Mouse (Mus musculus) embryonic fibroblast, embryonic 13.5 days (primary cell): Measurements from ENCODE around the gene Slc7a1. TPM values are rescaled to one million over a fixed set of nuclear protein-coding genes. Genes with fewer than 3 reads are reported as not detected.

Experiments
- H3K27ac ChIP-seq: 2 replicates; pipeline ENCODE4 v1.5.1; 2012; ENCODE audit warnings: low read length, control low read depth, inconsistent platforms; ENCODE audit not compliant: insufficient read depth
- H3K4me1 ChIP-seq: 2 replicates; pipeline ENCODE4 v1.6.1; 2011; ENCODE audit warnings: low read length; ENCODE audit not compliant: control insufficient read depth, insufficient read depth
- H3K4me3 ChIP-seq: 2 replicates; pipeline ENCODE4 v1.5.1; 2011; ENCODE audit warnings: mild to moderate bottlenecking, control low read depth, low read length; ENCODE audit not compliant: insufficient read depth
- CTCF ChIP-seq: IDR thresholded peaks from 2 replicates; pipeline ENCODE4 v1.5.1; 2011; ENCODE audit warnings: mild to moderate bottlenecking, control low read depth, low read length, moderate library complexity, borderline replicate concordance; ENCODE audit not compliant: insufficient read depth
- POLR2A ChIP-seq: IDR thresholded peaks from 2 replicates; pipeline ENCODE4 v1.6.1; 2011; ENCODE audit warnings: low read depth, mild to moderate bottlenecking, control low read depth, low read length, moderate library complexity
- polyA plus RNA-seq: library from polyadenylated mRNA; stranded (reverse); fragments of >200 nt; gene quantifications from 2 replicates; pipeline ENCODE4 v1.2.4, GENCODE M21; 2011; ENCODE audit warnings: low read depth; ENCODE audit not compliant: missing spikeins, insufficient read length

The Slc7a1 gene
- polyA plus RNA-seq, 1 experiment: 61.1 TPM

DNA sequence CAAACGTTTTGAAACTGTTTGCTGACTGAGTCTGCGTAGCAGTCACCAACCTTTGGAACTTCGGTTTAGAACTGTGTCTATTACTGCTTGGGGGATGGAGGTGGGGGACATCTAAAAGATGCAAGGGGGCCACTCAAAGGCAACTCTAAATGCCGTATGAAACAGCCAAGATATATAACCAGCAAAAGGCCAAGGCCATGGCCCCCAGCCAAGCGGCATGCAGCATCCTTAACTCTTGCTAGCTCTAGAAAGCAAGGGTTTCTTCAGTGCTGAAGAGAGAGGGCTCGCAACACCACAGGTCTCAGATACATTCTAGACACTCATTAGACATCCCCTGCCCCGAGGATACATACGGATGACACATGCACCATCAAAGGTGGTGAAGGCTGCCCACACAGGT, 6.4 kb downstream of the Slc7a1 start:
- Histone ChIP-seq H3K27ac (no peak overlapping the region), H3K4me3 (no peak overlapping the region), H3K4me1 (0 out of 2 replicates have a peak, but pooled peaks cover 2% of the 10 kb centered on the region)
- TF ChIP-seq POLR2A (no peak), CTCF (no peak)

DNA sequence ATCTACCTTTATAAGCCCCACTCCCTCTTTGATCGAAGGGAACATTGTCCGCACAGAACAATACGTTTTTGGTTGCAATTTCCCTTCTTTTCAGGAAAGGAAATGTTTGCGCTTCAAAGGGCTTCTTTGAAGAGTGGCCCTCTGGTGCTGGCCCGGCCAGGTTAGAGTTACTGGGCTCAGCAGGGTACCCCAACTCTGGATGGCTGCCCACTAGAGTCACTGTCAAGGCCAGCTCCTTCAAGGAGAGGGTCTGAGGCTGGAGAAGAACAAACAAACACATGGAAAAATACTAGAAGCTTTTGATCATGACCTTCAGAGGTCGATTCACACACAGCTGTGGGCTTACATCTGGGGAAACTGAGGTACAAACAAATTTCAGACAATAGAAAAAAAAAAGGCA, 6.9 kb downstream of the Slc7a1 start:
- Histone ChIP-seq H3K4me1 (0 out of 2 replicates have a peak, but pooled peaks cover under 1% of the 10 kb centered on the region), H3K4me3 (no peak overlapping the region), H3K27ac (no peak overlapping the region)
- TF ChIP-seq CTCF (no peak), POLR2A (no peak)

DNA sequence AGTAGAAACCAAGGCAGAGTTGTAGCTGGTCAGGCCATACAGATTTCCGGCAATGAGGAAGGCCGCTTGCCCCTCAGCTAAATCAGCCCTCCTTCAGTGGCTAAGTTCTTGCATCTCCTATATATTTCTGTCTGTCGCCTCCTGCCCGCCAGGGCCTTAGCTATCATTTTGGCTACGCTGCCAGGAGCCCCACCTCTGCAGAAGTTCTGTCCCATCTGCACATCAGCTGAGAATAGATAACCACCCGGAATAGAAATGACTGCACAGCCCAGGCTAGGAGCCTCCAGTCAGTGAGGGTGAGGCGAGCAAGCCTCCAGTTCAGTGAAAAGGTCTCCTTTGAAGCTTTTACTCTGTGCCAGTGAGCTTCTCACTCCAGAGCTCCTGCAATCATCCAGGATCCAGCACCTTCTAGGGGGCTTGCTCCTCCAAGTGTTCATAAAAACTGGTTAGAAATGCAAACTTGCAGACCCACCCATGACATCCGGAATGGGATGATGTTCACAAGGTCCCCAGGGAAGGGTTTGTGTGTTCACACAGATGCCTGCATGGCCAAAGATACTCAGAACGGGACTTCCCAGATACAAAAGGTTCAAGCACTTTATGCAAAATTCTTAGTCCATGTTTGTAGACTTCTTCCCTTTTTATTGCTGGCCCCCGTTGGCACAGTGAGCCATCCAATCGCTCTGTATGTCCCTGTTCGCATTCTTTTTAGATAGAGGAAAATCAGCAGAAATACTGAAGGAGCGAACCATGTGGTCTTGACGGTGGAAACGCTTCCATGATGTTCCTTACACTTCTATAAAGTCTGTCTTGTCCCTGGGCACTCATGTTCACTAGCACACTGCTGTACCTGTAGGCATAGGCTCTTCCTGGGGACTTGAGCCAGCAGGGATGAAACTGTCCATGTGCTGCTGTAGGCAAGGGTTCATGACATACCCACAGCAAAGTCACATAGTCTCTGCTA, 10.4 kb downstream of the Slc7a1 start:
- Histone ChIP-seq H3K4me1 (no peaks in the 10 kb centered on the region), H3K4me3 (no peak overlapping the region), H3K27ac (no peak overlapping the region)
- TF ChIP-seq POLR2A (no peak), CTCF (no peak)

DNA sequence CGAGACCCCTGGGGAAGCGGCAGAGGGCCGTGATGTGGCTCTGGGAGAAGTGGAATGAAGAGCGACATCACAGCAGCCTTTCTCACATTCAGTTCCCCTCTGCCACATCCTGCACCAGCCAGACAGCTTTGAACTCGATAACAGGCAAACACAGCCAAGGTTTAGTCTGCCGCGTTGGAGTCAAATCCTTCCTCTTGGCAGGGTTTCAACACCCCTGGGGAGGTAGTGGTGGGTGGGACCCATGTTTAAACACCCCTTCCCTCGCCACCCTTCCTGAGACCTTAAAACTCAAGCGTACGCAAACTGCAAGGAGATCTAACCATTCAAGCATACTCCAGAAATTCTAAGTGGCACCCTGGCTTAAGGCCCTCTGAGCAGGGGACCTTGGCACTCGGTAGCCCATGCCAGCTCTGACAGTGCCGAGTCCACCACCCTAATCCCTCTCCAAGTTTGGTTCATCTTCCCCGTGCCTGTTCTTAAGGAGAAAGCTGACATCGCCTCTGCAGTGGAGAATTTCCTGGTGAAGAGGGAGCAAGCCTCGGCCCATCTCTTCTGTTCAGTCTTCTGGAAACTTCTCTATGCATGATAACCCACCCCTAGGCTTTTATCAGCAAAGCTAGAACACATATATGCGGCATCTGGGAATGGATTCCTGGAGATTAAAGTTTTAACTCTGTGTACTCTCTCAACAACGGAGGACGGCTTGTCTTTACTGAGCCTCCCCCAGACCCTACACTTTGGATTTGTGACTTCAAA, 11.3 kb downstream of the Slc7a1 start:
- Histone ChIP-seq H3K27ac (no peak overlapping the region), H3K4me1 (no peaks in the 10 kb centered on the region), H3K4me3 (no peak overlapping the region)
- TF ChIP-seq POLR2A (no peak), CTCF (no peak)

DNA sequence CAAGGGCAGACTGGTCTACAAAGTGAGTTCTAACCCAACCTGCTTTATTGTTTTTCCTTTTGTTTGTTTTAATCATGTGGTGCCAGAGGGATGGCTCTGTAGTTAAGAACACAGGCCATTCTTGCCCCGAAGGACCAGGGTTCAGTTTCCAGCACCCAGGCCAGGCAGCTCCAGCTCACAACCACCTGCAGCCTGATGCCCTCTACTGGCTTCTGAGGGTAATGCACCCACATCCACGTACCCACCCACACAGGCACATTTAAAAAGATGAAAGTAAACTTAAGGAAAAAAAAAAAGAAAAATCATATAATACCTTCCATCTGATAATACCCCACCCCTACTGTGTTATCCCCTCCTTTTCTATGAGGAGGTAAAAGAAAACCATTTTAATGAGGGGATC, 11.9 kb downstream of the Slc7a1 start:
- Histone ChIP-seq H3K27ac (no peak overlapping the region), H3K4me1 (no peaks in the 10 kb centered on the region), H3K4me3 (no peak overlapping the region)
- TF ChIP-seq POLR2A (no peak), CTCF (peak; percentile 31; the same call in 1 of the 2 replicates)

DNA sequence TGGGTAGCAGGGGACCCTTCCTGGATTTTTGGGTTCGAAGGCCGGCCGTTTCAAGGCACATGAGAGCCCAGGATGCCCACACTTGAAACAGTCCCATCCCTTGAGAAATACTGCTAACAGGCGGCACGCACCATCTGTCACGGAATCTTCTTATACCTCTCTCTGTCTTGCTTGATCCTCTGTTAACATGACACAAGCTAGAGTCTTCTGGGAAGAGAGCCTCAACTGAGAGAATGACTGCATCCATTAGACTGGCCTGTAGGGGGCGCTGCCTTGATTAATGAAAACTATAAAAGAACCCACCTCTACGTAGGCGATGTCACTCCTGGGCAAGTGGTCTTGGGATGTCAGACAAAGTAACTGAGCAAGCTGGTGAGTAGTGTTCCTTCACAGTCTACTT, 13.2 kb downstream of the Slc7a1 start:
- Histone ChIP-seq H3K4me3 (no peak overlapping the region), H3K4me1 (no peaks in the 10 kb centered on the region), H3K27ac (no peak overlapping the region)
- TF ChIP-seq POLR2A (no peak), CTCF (no peak)

DNA sequence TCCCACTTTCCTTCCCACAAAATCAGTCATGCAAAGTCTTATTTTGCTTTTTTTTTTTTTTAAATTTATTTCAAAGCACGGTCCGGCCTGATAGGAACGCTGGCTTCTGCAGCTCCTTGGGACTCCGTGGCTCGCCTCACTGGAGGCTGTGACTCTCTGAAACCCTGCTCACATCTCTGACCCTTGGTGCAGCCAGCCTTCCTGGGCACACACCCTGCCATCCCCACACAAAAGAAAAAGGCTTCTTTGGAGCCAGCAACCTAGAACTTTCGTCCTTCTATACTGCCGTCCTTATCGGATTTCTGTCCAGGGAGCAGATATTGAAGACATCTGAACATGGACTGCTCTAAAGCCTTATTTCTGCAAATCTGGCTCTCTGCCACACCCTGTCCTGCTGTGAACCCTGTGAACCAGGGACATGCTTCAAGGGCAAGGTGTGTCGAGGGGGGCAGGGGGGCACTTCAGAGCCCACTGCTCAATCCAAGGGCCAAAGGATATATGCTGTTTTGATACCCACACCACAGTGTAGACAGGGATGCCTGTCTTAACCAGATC, 15.1 kb downstream of the Slc7a1 start:
- no peaks in the 10 kb centered on the region for H3K4me1 ChIP-seq
- no peak overlapping the region for H3K4me3 ChIP-seq
- TF ChIP-seq POLR2A (no peak), CTCF (no peak)
- no peak overlapping the region for H3K27ac ChIP-seq

DNA sequence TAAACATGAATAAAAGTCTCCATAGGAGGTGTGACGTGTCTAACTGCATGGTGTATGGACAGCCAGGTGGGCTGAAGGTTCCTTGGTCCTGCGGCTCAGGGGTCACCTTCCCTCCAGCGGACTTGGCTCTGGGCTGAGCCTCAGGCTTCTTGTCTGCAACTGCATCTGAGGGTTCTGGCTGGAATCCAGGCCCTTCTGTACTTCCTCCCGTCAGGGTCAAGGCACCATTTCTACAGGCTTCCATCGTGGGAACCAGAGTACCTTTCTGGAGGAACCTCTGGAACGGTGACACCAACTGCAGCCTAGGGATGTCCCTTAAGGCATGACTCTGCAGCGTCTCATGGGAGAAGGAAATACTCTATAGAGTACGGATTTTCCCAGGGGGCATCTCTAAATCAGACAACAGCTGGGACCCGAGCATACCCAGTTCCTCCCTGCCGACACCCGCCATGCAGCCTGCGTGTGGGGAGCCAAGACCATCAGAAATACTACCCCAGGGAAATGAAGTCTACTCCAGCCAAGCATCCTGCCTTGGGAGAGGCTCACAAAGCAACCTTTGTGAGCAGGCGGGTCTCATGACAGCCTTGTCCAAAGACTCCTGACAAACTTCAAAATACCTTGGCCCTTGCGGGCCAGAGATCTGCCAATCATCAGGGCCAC, 15.7 kb downstream of the Slc7a1 start:
- H3K27ac ChIP-seq: no peak overlapping the region
- TF ChIP-seq CTCF (no peak), POLR2A (no peak)
- H3K4me3 ChIP-seq: no peak overlapping the region
- no peaks in the 10 kb centered on the region for H3K4me1 ChIP-seq

DNA sequence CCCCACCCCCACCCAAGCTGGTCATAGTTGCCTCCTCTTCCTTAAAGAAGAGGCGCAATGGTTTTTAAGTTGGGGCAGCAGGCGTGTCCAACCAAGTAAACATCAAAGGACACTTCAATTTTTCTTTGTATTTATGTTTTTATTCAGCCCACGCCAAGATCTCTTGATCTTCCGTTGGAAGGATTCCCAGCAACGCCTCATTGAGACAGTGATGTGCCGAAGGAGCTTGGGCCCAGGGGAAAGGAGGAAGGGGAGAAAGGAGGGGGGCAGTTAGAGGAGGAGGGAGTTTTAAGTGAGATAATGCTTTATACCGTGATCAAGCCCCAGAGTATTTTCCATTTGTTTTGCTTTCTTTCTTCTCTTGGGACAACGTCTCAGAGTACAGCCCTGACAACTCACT, 18.6 kb downstream of the Slc7a1 start:
- Histone ChIP-seq H3K4me3 (no peak overlapping the region), H3K27ac (no peak overlapping the region), H3K4me1 (no peaks in the 10 kb centered on the region)
- TF ChIP-seq CTCF (no peak), POLR2A (no peak)
